Mouse (Mus musculus): ENCODE results near the gene Lrrc8d. TPM values are rescaled to one million over a fixed set of nuclear protein-coding genes. Genes with fewer than 3 reads are reported as not detected.

Gene Lrrc8d
- polyA plus RNA-seq, 1 experiment from 2014 or later = 35.7 TPM

GRCm38 (mm10) chr5:105669086-105669485 lies 30.7 kb upstream of the Lrrc8d start:
- Histone ChIP-seq H3K36me3 (ENCODE audit: control insufficient read depth, insufficient read depth, low read length) (no peaks in the 10 kb centered on the region), H3K4me1 (ENCODE audit: control insufficient read depth, insufficient read depth, low read length) (no peaks in the 10 kb centered on the region), H3K27ac (ENCODE audit: low read depth, low read length) (no peak overlapping the region), H3K27me3 (ENCODE audit: control insufficient read depth, insufficient read depth, low read length) (no peaks in the 10 kb centered on the region), H3K9me3 (ENCODE audit: control insufficient read depth, low read length) (no peaks in the 10 kb centered on the region), H3K4me3 (ENCODE audit: low read depth, low read length) (no peak overlapping the region), H3K9ac (replicated peaks; ENCODE audit: low read depth, low read length) (no peak overlapping the region), H3K4me2 (ENCODE audit: low read depth, low read length) (no peak overlapping the region)
- 90% methylated on average over 2 of the region's 2 CpGs for WGBS
- ATAC-seq (ENCODE audit: low read depth) = no peak

DNA sequence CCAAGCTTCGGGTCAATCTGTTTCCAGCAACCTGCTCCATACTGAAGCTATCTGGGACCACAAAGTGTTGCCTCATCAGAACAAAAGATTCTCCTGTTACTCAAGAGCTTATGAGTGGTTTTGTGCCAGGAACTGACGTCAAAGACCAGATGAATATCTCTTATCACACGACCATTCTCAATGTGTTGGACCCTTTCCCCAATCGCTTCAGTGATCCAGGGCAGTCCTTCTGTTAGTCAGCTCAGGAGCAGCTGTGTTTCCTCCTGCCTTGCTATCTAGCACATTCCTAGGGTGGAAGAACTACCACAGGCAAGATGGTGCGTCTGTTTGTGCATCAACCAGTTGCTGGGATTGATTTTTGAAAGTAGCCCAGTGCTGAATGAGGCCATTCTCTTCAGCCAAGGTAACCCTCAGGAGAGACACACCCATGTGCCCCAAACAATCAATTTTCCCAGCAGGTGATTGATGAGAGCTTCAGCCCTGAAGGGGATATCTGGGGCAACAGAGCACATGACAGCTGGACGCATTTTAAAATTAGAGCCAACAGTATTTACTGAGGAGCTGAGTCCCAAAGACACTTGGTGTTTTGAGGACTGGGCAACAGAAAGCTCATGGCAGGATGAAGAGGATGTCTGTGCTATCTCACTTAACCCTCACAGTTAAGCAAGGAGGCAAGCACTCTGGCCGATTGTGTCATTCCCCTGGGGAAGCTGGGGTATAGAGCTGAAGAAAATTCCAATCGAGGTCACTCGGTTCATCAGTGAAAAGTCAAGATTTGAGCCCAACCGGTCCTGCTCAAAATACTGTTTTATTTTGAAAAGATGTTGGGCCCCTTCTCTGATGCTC lies 30.0 kb upstream of the Lrrc8d start:
- H3K4me2 ChIP-seq (ENCODE audit: low read depth, low read length) = no peak overlapping the region
- H3K36me3 ChIP-seq (ENCODE audit: control insufficient read depth, insufficient read depth, low read length) = no peaks in the 10 kb centered on the region
- no peak overlapping the region for H3K4me3 ChIP-seq (ENCODE audit: low read depth, low read length)
- H3K9me3 ChIP-seq (ENCODE audit: control insufficient read depth, low read length) = no peaks in the 10 kb centered on the region
- no peaks in the 10 kb centered on the region for H3K4me1 ChIP-seq (ENCODE audit: control insufficient read depth, insufficient read depth, low read length)
- H3K9ac ChIP-seq (replicated peaks; ENCODE audit: low read depth, low read length) = no peak overlapping the region
- H3K27me3 ChIP-seq (ENCODE audit: control insufficient read depth, insufficient read depth, low read length) = no peaks in the 10 kb centered on the region
- ATAC-seq (ENCODE audit: low read depth) = no peak
- no peak overlapping the region for H3K27ac ChIP-seq (ENCODE audit: low read depth, low read length)
- WGBS = 78% methylated on average over 10 of the region's 10 CpGs

- Histone ChIP-seq H3K4me3 (ENCODE audit: low read depth, low read length) (no peak overlapping the region), H3K27me3 (ENCODE audit: control insufficient read depth, insufficient read depth, low read length) (no peaks in the 10 kb centered on the region), H3K9ac (replicated peaks; ENCODE audit: low read depth, low read length) (no peak overlapping the region), H3K27ac (ENCODE audit: low read depth, low read length) (no peak overlapping the region), H3K4me1 (ENCODE audit: control insufficient read depth, insufficient read depth, low read length) (no peaks in the 10 kb centered on the region), H3K36me3 (ENCODE audit: control insufficient read depth, insufficient read depth, low read length) (no peaks in the 10 kb centered on the region), H3K4me2 (ENCODE audit: low read depth, low read length) (no peak overlapping the region), H3K9me3 (ENCODE audit: control insufficient read depth, low read length) (no peaks in the 10 kb centered on the region)
- ATAC-seq (ENCODE audit: low read depth) = no peak
- 60% methylated on average over 4 of the region's 4 CpGs for WGBS
These were observed 27.4 kb upstream of the Lrrc8d start for GRCm38 (mm10) chr5:105672332-105672731.

DNA sequence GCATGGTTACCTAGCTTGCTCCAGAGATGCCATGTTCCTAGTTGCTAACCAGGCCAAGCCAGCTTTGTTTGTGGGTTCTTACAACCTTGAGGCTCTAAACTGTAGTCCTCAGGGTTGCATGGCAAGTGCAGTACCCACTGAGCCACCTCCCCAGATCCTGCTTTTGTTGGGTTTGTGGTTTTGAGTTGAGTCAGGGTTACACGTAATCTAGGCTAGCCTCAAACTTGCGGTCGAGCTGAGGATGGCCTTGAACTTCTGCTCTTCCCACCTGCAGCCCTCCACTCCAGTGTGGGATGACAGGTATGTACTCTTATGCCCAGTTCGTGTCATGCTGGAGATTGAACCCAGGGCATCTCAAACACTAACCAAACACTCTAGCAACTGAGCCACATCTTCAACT lies 24.3 kb upstream of the Lrrc8d start:
- H3K27ac ChIP-seq (ENCODE audit: low read depth, low read length) = no peak overlapping the region
- no peaks in the 10 kb centered on the region for H3K4me1 ChIP-seq (ENCODE audit: control insufficient read depth, insufficient read depth, low read length)
- H3K27me3 ChIP-seq (ENCODE audit: control insufficient read depth, insufficient read depth, low read length) = no peaks in the 10 kb centered on the region
- ATAC-seq (ENCODE audit: low read depth) = no peak
- H3K36me3 ChIP-seq (ENCODE audit: control insufficient read depth, insufficient read depth, low read length) = no peaks in the 10 kb centered on the region
- no peak overlapping the region for H3K9ac ChIP-seq (replicated peaks; ENCODE audit: low read depth, low read length)
- no peak overlapping the region for H3K4me2 ChIP-seq (ENCODE audit: low read depth, low read length)
- 91% methylated on average over 4 of the region's 4 CpGs for WGBS
- H3K9me3 ChIP-seq (ENCODE audit: control insufficient read depth, low read length) = no peaks in the 10 kb centered on the region
- H3K4me3 ChIP-seq (ENCODE audit: low read depth, low read length) = no peak overlapping the region

DNA sequence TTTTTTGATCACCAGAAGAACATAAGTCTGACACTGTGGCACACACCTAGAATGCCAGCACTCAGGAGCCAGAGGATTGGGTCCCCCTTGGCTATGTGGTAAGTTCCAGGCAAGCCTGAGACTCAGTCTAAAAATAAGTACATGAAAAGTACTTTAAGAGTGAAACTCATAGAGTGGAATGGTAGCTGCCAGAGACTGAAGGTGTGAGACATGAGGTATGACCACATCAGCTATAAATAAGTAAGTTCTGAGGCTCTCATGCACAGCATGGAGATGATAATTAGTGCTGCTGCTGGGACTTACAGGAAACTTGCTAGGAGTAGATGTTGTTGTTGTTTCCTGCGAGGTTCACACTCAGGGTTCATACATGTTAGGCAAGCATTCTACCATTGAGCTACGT lies 22.7 kb upstream of the Lrrc8d start:
- Histone ChIP-seq H3K4me2 (ENCODE audit: low read depth, low read length) (no peak overlapping the region), H3K27me3 (ENCODE audit: control insufficient read depth, insufficient read depth, low read length) (no peaks in the 10 kb centered on the region), H3K4me3 (ENCODE audit: low read depth, low read length) (no peak overlapping the region), H3K9me3 (ENCODE audit: control insufficient read depth, low read length) (no peaks in the 10 kb centered on the region), H3K27ac (ENCODE audit: low read depth, low read length) (no peak overlapping the region), H3K36me3 (ENCODE audit: control insufficient read depth, insufficient read depth, low read length) (no peaks in the 10 kb centered on the region), H3K9ac (replicated peaks; ENCODE audit: low read depth, low read length) (no peak overlapping the region), H3K4me1 (ENCODE audit: control insufficient read depth, insufficient read depth, low read length) (no peaks in the 10 kb centered on the region)
- no peak for ATAC-seq (ENCODE audit: low read depth)
- 91% methylated on average over 2 of the region's 2 CpGs for WGBS

DNA sequence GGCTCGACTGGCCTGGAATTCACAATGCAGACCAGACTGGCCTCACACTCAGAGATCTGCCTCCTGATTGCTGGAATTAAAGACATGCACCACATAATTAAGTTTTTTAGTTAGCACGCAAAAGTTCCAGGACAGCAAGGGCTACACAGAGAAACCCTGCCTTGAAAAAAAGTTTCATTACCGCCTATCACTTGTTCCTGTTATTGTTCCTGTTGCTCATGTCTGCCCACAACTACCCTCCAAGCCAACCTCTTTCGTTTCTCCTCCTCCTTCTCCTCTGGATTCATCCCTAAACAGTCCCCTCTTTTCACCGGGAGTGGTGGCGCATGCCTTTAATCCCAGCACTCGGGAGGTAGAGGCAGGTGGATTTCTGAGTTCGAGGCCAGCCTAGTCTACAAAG lies 21.5 kb upstream of the Lrrc8d start:
- H3K27ac ChIP-seq (ENCODE audit: low read depth, low read length) = no peak overlapping the region
- H3K9ac ChIP-seq (replicated peaks; ENCODE audit: low read depth, low read length) = no peak overlapping the region
- H3K4me2 ChIP-seq (ENCODE audit: low read depth, low read length) = no peak overlapping the region
- no peaks in the 10 kb centered on the region for H3K4me1 ChIP-seq (ENCODE audit: control insufficient read depth, insufficient read depth, low read length)
- H3K4me3 ChIP-seq (ENCODE audit: low read depth, low read length) = no peak overlapping the region
- H3K9me3 ChIP-seq (ENCODE audit: control insufficient read depth, low read length) = no peaks in the 10 kb centered on the region
- no peaks in the 10 kb centered on the region for H3K36me3 ChIP-seq (ENCODE audit: control insufficient read depth, insufficient read depth, low read length)
- WGBS = 90% methylated on average over 8 of the region's 8 CpGs
- no peak for ATAC-seq (ENCODE audit: low read depth)
- H3K27me3 ChIP-seq (ENCODE audit: control insufficient read depth, insufficient read depth, low read length) = no peaks in the 10 kb centered on the region

GRCm38 (mm10) chr5:105679261-105679660 lies 20.5 kb upstream of the Lrrc8d start:
- Histone ChIP-seq H3K27ac (ENCODE audit: low read depth, low read length) (no peak overlapping the region), H3K4me1 (ENCODE audit: control insufficient read depth, insufficient read depth, low read length) (no peaks in the 10 kb centered on the region), H3K36me3 (ENCODE audit: control insufficient read depth, insufficient read depth, low read length) (no peaks in the 10 kb centered on the region), H3K27me3 (ENCODE audit: control insufficient read depth, insufficient read depth, low read length) (no peaks in the 10 kb centered on the region), H3K9ac (replicated peaks; ENCODE audit: low read depth, low read length) (no peak overlapping the region), H3K9me3 (ENCODE audit: control insufficient read depth, low read length) (no peaks in the 10 kb centered on the region), H3K4me3 (ENCODE audit: low read depth, low read length) (no peak overlapping the region), H3K4me2 (ENCODE audit: low read depth, low read length) (no peak overlapping the region)
- no peak for ATAC-seq (ENCODE audit: low read depth)
- WGBS = 67% methylated on average over 4 of the region's 4 CpGs

DNA sequence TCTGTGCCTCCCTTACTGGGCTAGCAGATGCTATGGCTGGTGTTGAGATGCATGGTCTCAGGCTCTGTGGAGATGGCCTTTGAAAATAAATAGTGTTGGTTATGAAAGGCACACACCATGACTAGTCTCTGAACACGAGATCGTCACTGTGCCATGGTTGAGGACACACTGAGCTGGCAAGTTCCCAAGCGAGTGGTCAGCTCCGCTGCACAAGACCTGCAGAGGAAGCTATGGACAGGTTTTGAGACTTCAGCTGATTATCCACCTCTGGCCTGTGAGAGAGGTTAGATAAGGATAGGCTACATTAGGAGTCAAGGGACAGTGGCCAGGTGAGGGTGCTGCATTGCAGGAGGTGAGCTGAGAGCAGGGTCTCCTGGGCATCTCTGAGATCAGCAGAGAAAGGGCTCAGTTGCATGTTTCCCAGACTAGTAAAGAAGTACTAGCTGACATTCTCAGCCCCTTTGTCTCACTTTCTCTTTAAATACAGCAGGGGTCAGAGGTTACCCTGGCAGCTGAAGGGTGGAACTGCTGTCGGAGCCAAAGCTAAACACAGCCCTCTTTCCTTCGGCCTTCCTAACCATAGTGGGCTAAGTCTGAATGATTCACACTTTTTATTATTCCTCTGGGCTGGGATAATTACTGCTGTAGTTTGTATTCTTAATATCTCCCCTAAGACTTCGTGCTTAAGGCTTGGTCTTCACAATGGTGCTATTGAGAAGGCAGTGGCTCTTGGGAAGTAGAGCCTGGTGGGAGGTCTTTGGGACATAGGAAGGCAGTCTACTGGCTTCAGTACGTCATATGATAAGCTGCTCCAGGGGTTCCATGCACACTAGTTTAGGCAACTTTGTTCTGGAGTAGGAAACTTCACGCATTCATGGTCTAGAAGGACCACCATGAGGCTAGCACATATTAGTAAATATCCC lies 19.6 kb upstream of the Lrrc8d start:
- Histone ChIP-seq H3K4me2 (ENCODE audit: low read depth, low read length) (no peak overlapping the region), H3K27ac (ENCODE audit: low read depth, low read length) (no peak overlapping the region), H3K36me3 (ENCODE audit: control insufficient read depth, insufficient read depth, low read length) (no peaks in the 10 kb centered on the region), H3K4me3 (ENCODE audit: low read depth, low read length) (no peak overlapping the region), H3K27me3 (ENCODE audit: control insufficient read depth, insufficient read depth, low read length) (no peaks in the 10 kb centered on the region), H3K9me3 (ENCODE audit: control insufficient read depth, low read length) (no peaks in the 10 kb centered on the region), H3K9ac (replicated peaks; ENCODE audit: low read depth, low read length) (no peak overlapping the region), H3K4me1 (ENCODE audit: control insufficient read depth, insufficient read depth, low read length) (no peaks in the 10 kb centered on the region)
- WGBS = 43% methylated on average over 9 of the region's 9 CpGs
- ATAC-seq (ENCODE audit: low read depth) = no peak

- Histone ChIP-seq H3K4me2 (ENCODE audit: low read depth, low read length) (no peak overlapping the region), H3K9ac (replicated peaks; ENCODE audit: low read depth, low read length) (no peak overlapping the region), H3K36me3 (ENCODE audit: control insufficient read depth, insufficient read depth, low read length) (no peaks in the 10 kb centered on the region), H3K27me3 (ENCODE audit: control insufficient read depth, insufficient read depth, low read length) (no peaks in the 10 kb centered on the region), H3K27ac (ENCODE audit: low read depth, low read length) (no peak overlapping the region), H3K9me3 (ENCODE audit: control insufficient read depth, low read length) (no peaks in the 10 kb centered on the region), H3K4me3 (ENCODE audit: low read depth, low read length) (no peak overlapping the region), H3K4me1 (ENCODE audit: control insufficient read depth, insufficient read depth, low read length) (no peaks in the 10 kb centered on the region)
- 60% methylated on average over 9 of the region's 9 CpGs for WGBS
- ATAC-seq (ENCODE audit: low read depth) = no peak
These were observed 17.6 kb upstream of the Lrrc8d start for GRCm38 (mm10) chr5:105682143-105682611.
